Mouse (Mus musculus): Measurements from ENCODE around the gene Oxnad1. TPM values are rescaled to one million over a fixed set of nuclear protein-coding genes. Genes with fewer than 3 reads are reported as not detected.

The Oxnad1 gene
- 10 to 100 TPM; 43.4 to 51.9 TPM for total RNA-seq (2021)
- long read RNA-seq, experiment 1, transcript Oxnad1-201 (8 exons, 2,376 nt) = major isoform, 18 of 30 reads
- long read RNA-seq, experiment 1, partial matches to known transcripts = 3 of 30 reads
- long read RNA-seq, experiment 1, other reads (novel, unspliced or antisense) = 9 of 30 reads
- long read RNA-seq, experiment 2, transcript Oxnad1-201 (8 exons, 2,376 nt) = major isoform, 19 of 26 reads
- long read RNA-seq, experiment 2, partial matches to known transcripts = 1 of 26 reads
- long read RNA-seq, experiment 2, other reads (novel, unspliced or antisense) = 6 of 26 reads

GRCm38 (mm10) chr14:32084761-32085485 is at the start of gene Oxnad1:
Gene Oxnad1 (plus strand): TSS chr14:32085374.
- DNase-seq = no peak
- intact Hi-C loops (cut with DNase I) = no loop called here

- DNase-seq = no peak
- intact Hi-C loops (cut with DNase I) = no loop called here
Measured at GRCm38 (mm10) chr14:32036482-32036881, 48.7 kb upstream of the Oxnad1 start.

GRCm38 (mm10) chr14:32037661-32038252 is 47.4 kb upstream of the Oxnad1 start:
- no peak for DNase-seq
- intact Hi-C loops (cut with DNase I) = no loop called here

GRCm38 (mm10) chr14:32042108-32042507 is 43.1 kb upstream of the Oxnad1 start:
- intact Hi-C loops (cut with DNase I) = no loop called here

GRCm38 (mm10) chr14:32046357-32046756 is 38.8 kb upstream of the Oxnad1 start:
- intact Hi-C loops (cut with DNase I) = no loop called here
- peak in 1 of 2 experiments; percentile 21 for DNase-seq

More at GRCm38 (mm10) chr14:32042108-32042507, 43.1 kb upstream of the Oxnad1 start:
- no peak for DNase-seq

GRCm38 (mm10) chr14:32050171-32050570 is 35.0 kb upstream of the Oxnad1 start:
- intact Hi-C loops (cut with DNase I) = no loop called here
- no peak for DNase-seq

- DNase-seq = no peak
- intact Hi-C loops (cut with DNase I) = no loop called here
Measured at GRCm38 (mm10) chr14:32053895-32054294, 31.3 kb upstream of the Oxnad1 start.

- intact Hi-C loops (cut with DNase I) = no loop called here
- DNase-seq = no peak
Measured at GRCm38 (mm10) chr14:32054788-32055187, 30.4 kb upstream of the Oxnad1 start.

- intact Hi-C loops (cut with DNase I) = no loop called here
- DNase-seq = peak; percentile 27 to 48
Measured at GRCm38 (mm10) chr14:32055781-32056180, 29.4 kb upstream of the Oxnad1 start.

- intact Hi-C loops (cut with DNase I) = no loop called here
- peak; percentile 35 to 61 for DNase-seq
Measured at GRCm38 (mm10) chr14:32056675-32057074, 28.5 kb upstream of the Oxnad1 start.

- DNase-seq = no peak
- intact Hi-C loops (cut with DNase I) = no loop called here
Measured at GRCm38 (mm10) chr14:32057664-32058063, 27.5 kb upstream of the Oxnad1 start.

GRCm38 (mm10) chr14:32061398-32061797 is 23.8 kb upstream of the Oxnad1 start:
- DNase-seq = no peak
- intact Hi-C loops (cut with DNase I) = no loop called here

- DNase-seq = no peak
- intact Hi-C loops (cut with DNase I) = no loop called here
Measured at GRCm38 (mm10) chr14:32072807-32073206, 12.4 kb upstream of the Oxnad1 start.

- intact Hi-C loops (cut with DNase I) = no loop called here
Measured at GRCm38 (mm10) chr14:32073211-32073685, 11.9 kb upstream of the Oxnad1 start.

GRCm38 (mm10) chr14:32073901-32074300 is 11.3 kb upstream of the Oxnad1 start:
- intact Hi-C loops (cut with DNase I) = no loop called here
- no peak for DNase-seq

More at GRCm38 (mm10) chr14:32073211-32073685, 11.9 kb upstream of the Oxnad1 start:
- DNase-seq = peak; percentile 61 to 62

GRCm38 (mm10) chr14:32076896-32077575 is 8.1 kb upstream of the Oxnad1 start:
- intact Hi-C loops (cut with DNase I) = loop anchor here (1.0 to 2.0 kb wide), 4 partner anchors 45 to 420 kb away; no protein-coding TSS in a partner anchor
- DNase-seq = peak; percentile 80 to 86

GRCm38 (mm10) chr14:32081026-32081425 is 4.1 kb upstream of the Oxnad1 start:
- DNase-seq = no peak
- intact Hi-C loops (cut with DNase I) = no loop called here

- intact Hi-C loops (cut with DNase I) = no loop called here
- no peak for DNase-seq
Measured at GRCm38 (mm10) chr14:32082891-32083290, 2.3 kb upstream of the Oxnad1 start.

- intact Hi-C loops (cut with DNase I) = no loop called here
- no peak for DNase-seq
Measured at GRCm38 (mm10) chr14:32083466-32083865, 1.7 kb upstream of the Oxnad1 start.

GRCm38 (mm10) chr14:32085486-32086201 is 470 bp downstream of the Oxnad1 start, which contains the start of gene Dph3:
Gene Dph3 (minus strand): TSS chr14:32085729.
- intact Hi-C loops (cut with DNase I) = no loop called here

More at GRCm38 (mm10) chr14:32085486-32086201, 470 bp downstream of the Oxnad1 start, which contains the start of gene Dph3:
- DNase-seq = peak; percentile 98 to 99

Measured in heart, postnatal 14 days (tissue).